Mouse (Mus musculus): ENCODE data around the gene Slc25a35. TPM values are rescaled to one million over a fixed set of nuclear protein-coding genes. Genes with fewer than 3 reads are reported as not detected.

Slc25a35 gene
- polyA plus RNA-seq (2015; fragmentation: Nextera tagmentation; extraction: Ambion mirVana): 1.3 and 1.5 TPM in 2 replicates

DNA sequence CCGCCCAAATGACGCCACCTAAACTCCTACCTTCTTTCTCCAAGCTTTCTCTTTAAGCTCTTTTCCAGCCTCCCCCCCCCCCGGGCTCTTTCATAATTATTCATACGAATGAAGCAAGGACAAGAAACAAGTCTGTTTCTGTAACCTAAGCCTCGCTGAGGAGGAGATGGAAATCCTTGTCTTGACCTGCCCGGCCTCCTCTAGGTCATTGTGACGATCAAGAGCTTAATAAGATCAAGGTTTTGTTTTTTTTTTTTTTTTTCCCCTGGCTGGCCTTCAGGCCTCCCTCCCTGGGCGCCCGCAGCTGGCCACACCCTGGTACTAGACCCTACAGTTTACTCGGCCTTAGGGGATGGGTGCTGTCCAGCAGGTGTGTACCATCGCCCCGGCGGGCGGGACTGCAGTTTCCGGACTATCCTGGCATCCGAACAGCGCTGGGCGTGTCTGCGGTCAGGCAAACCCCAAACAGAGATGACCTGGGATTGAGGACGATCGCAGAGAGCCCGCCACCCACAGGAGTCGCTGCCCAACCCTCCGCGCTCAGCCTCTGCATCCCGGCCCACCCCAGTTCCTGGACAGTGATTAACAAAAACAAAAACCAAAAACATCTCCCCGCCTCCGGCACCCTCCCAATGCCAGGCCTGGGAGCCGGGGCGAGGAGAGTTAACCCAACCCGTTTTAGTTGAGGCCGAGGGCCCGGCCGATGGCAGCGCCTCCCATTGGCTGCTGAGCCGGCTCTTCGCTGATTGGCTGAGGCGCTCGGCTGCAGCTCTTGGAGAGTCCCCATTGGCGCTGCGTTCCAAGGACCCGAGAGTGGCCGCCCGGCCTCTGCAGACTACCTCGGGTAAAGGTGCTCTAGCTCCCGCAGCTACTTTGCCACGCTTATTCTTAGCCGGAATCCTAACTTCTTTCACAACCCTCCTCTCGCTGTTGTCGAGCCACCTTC is at the start of gene Slc25a35:
Slc25a35 (plus strand) TSS at position 795 of the 946 bp plus-strand sequence.

DNA sequence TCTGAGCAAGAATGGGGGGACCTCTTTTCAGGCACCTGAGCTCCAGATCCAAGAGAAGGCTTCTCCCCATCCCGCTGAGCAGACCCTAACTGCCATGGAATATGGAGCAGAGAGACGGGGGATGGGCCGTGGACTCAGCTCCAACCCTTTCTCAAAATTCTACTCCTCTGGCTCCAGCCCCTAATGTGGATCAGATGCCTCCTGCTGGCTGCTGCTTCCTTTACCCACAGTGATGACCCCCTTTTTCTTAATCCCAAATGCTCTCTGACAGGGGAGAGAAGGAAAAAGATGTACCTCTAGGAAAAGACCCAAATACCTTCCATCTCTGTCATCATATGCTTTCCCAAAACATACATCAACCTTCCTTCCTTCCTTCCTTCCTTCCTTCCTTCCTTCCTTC is 41.0 kb upstream of the Slc25a35 start, which contains the start of gene Odf4:
Odf4 (minus strand) TSS at position 101 of the 400 bp plus-strand sequence.

DNA sequence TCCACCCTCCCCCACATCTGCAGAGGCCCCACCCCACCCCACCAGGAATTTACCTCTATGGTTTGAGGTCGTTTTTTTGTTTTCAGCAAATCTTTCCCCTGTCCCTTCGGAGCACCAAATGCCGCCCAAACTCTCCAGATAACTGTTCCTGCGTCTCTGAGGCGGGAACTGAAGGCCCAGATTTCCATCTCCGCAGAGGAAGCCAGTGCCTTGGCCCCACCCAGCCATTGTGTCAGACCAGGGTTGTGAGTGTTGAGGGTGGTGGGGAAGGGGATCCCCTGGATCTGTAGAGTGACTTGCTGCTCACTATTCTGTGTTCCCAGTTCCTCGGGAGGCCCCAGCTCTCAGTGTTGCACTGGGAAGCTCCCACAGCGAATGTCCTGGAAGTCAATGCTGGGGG is 10.6 kb upstream of the Slc25a35 start, which contains the start of gene Arhgef15:
Arhgef15 (minus strand) TSS at position 173 of the 400 bp plus-strand sequence.

GRCm38 (mm10) chr11:68975085-68975484 is 7.2 kb downstream of the Slc25a35 start, which contains the start of gene Rangrf:
Rangrf (minus strand) TSS chr11:68975185.

GRCm38 (mm10) chr11:69008182-69009121 is 40.5 kb downstream of the Slc25a35 start, which contains the start of gene Pfas:
Pfas (minus strand) TSS chr11:69008460.

DNA sequence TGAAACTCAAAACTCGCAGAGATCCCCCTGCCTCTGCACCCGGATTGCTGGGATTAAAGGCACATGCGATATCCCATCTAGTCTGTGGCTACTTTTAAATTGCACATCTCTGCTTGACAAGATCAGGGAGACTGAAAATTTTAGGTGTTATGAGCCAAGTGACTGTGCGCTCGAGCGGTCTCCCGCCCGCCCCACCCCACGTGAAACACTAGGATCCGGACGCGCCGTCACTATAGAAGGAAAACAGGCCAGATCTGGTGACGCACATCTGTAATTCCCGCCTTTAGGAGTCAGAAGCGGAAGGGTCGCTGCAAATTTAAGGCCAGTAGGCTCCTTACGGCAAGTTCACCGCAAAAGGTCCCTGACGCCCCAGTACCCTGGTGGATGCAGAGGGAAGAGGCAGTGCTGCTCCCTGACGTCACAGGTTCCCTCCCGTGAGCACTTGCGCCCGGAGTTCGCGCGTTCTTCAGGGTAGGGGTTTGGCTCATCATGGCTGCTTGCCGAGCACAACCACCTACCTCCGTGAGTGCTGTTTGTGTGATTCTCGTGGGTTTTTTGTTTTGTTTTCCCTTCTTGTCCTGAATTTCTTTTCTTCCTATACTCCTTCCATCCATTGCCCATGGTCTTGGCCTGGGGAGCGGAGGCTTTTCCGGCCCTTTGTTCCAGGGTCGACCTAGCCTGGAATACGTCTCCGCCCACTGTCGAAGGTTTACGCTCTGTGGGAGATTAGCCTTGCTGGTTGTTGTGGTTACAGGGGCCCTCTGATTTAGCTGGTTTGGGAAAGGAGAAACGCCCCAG is 47.9 kb downstream of the Slc25a35 start, which contains the start of gene Ctc1:
Ctc1 (plus strand) TSS at position 268 of the 798 bp plus-strand sequence.

Small RNA genes lying within 50 kb of the gene (microRNA-seq; reads per million reads assigned to microRNA genes)
- 1.6 to 2.1 reads per million in 2 experiments for gene Mir3062

Other genes starting within 250 kb of the Slc25a35 start
- gene Ndel1, start 96.3 kb upstream of the Slc25a35 start, polyA plus RNA-seq (2015; fragmentation: Nextera tagmentation; extraction: Ambion mirVana): 87.5 and 89.5 TPM in 2 replicates
- gene Rnf222, start 79.6 kb upstream of the Slc25a35 start, polyA plus RNA-seq (2015; fragmentation: Nextera tagmentation; extraction: Ambion mirVana): 0.13 TPM in 1 of 2 replicates, not detected in the other
- 636 and 672 TPM in 2 replicates for gene Rpl26, start 66.5 kb upstream of the Slc25a35 start, polyA plus RNA-seq (2015; fragmentation: Nextera tagmentation; extraction: Ambion mirVana)
- gene Odf4, start 41.0 kb upstream of the Slc25a35 start, polyA plus RNA-seq (2015; fragmentation: Nextera tagmentation; extraction: Ambion mirVana): not detected in 2 replicates
- 5.7 and 6.1 TPM in 2 replicates for gene Arhgef15, start 10.7 kb upstream of the Slc25a35 start, polyA plus RNA-seq (2015; fragmentation: Nextera tagmentation; extraction: Ambion mirVana)
- 49.2 and 55.8 TPM in 2 replicates for gene Rangrf, start 7.1 kb downstream of the Slc25a35 start, polyA plus RNA-seq (2015; fragmentation: Nextera tagmentation; extraction: Ambion mirVana)
- 7.5 and 7.9 TPM in 2 replicates for gene Pfas, start 40.3 kb downstream of the Slc25a35 start, polyA plus RNA-seq (2015; fragmentation: Nextera tagmentation; extraction: Ambion mirVana)
- gene Ctc1, start 47.8 kb downstream of the Slc25a35 start, polyA plus RNA-seq (2015; fragmentation: Nextera tagmentation; extraction: Ambion mirVana): 12.5 and 13.5 TPM in 2 replicates
- 23.1 and 28.8 TPM in 2 replicates for gene Aurkb, start 77.5 kb downstream of the Slc25a35 start, polyA plus RNA-seq (2015; fragmentation: Nextera tagmentation; extraction: Ambion mirVana)
- 10.3 and 13.3 TPM in 2 replicates for gene Borcs6, start 91.6 kb downstream of the Slc25a35 start, polyA plus RNA-seq (2015; fragmentation: Nextera tagmentation; extraction: Ambion mirVana)
- gene Tmem107, start 102.7 kb downstream of the Slc25a35 start, polyA plus RNA-seq (2015; fragmentation: Nextera tagmentation; extraction: Ambion mirVana): 31.1 and 34.1 TPM in 2 replicates
- gene Vamp2, start 120.4 kb downstream of the Slc25a35 start, polyA plus RNA-seq (2015; fragmentation: Nextera tagmentation; extraction: Ambion mirVana): 67.9 and 70.2 TPM in 2 replicates
- 11.1 and 16.8 TPM in 2 replicates for gene Per1, start 127.1 kb downstream of the Slc25a35 start, polyA plus RNA-seq (2015; fragmentation: Nextera tagmentation; extraction: Ambion mirVana)
- gene Hes7, start 152.3 kb downstream of the Slc25a35 start, polyA plus RNA-seq (2015; fragmentation: Nextera tagmentation; extraction: Ambion mirVana): 0.26 TPM in 1 of 2 replicates, not detected in the other
- 0.12 and 0.56 TPM in 2 replicates for gene 9130213A22Rik, start 154.5 kb downstream of the Slc25a35 start, polyA plus RNA-seq (2015; fragmentation: Nextera tagmentation; extraction: Ambion mirVana)
- 1.1 TPM in 1 of 2 replicates, not detected in the other for gene Aloxe3, start 157.8 kb downstream of the Slc25a35 start, polyA plus RNA-seq (2015; fragmentation: Nextera tagmentation; extraction: Ambion mirVana)
- 2.2 TPM in 1 of 2 replicates, not detected in the other for gene Alox12b, start 188.9 kb downstream of the Slc25a35 start, polyA plus RNA-seq (2015; fragmentation: Nextera tagmentation; extraction: Ambion mirVana)
- 0.09 and 0.13 TPM in 2 replicates for gene Alox8, start 229.7 kb downstream of the Slc25a35 start, polyA plus RNA-seq (2015; fragmentation: Nextera tagmentation; extraction: Ambion mirVana)